Comparison of ENCODE assay signal across 9 mouse cellular contexts in genomic region chr5:65900862-65901265, GRCm38 (mm10). TPM values are rescaled to one million over a fixed set of nuclear protein-coding genes. Genes with fewer than 3 reads are reported as not detected.
DNase-seq lines count a peak whose midpoint lies in the region; ATAC-seq lines count a peak whose summit lies in the region.
"Had no signal": no experiment of that assay in that cellular context is flagged by ENCODE, and none has a peak within 500 bp of the region (broad histone marks: within the 10 kb centered on the region; RNA-seq: fewer than 3 reads in every experiment).

No protein-coding gene starts in this region.

- peak; percentile 90 for ATAC-seq in forebrain, embryonic 13.5 days
- no peak for ATAC-seq in forebrain, embryonic 12.5 days (ENCODE audit: low FRiP score)
- ATAC-seq in erythroid progenitor cell, adult 5-6 weeks (replicated peaks; ENCODE audit: low FRiP score, poor library complexity, severe bottlenecking): peak; percentile 39; the same call in 1 of the 2 replicates
- no peak for ATAC-seq in midbrain, embryonic 15.5 days (replicated peaks)

- no peak overlapping the region for H3K4me2 ChIP-seq in forebrain, embryonic 13.5 days
- no peak overlapping the region for H3K4me2 ChIP-seq in forebrain, embryonic 12.5 days
- no peak overlapping the region for H3K4me2 ChIP-seq in midbrain, embryonic 15.5 days

- H3K4me1 ChIP-seq in forebrain, embryonic 13.5 days: peaks cover 5% of the 10 kb centered on the region; the same call in 1 of the 2 replicates
- peaks cover 6% of the 10 kb centered on the region; the same call in 1 of the 2 replicates for H3K4me1 ChIP-seq in forebrain, embryonic 12.5 days
- H3K4me1 ChIP-seq in midbrain, embryonic 15.5 days: no peaks in the 10 kb centered on the region

- peak; percentile 63 to 68 for DNase-seq in B cell, adult 2 months
- peak; percentile 58 for DNase-seq in liver
- DNase-seq in spleen, postnatal 4 days (ENCODE audit: low spot score in 2 of 2): peak; percentile 56 to 69
- no peak for DNase-seq in left cerebral cortex, adult 11 months (ENCODE audit: low spot score)

- WGBS in forebrain, embryonic 13.5 days: 45% methylated on average over 7 of the region's 7 CpGs
- 73% methylated on average over 7 of the region's 7 CpGs for WGBS in forebrain, embryonic 12.5 days
- WGBS in midbrain, embryonic 15.5 days: 71% methylated on average over 7 of the region's 7 CpGs

- peaks cover 19% of the 10 kb centered on the region; the same call in 1 of the 2 replicates for H3K9me3 ChIP-seq in forebrain, embryonic 13.5 days (replicated peaks)
- H3K9me3 ChIP-seq in forebrain, embryonic 12.5 days: peaks cover 22% of the 10 kb centered on the region
- H3K9me3 ChIP-seq in midbrain, embryonic 15.5 days: no peaks in the 10 kb centered on the region

- no peaks in the 10 kb centered on the region for H3K36me3 ChIP-seq in forebrain, embryonic 13.5 days (ENCODE audit: poor library complexity, severe bottlenecking)
- no peaks in the 10 kb centered on the region for H3K36me3 ChIP-seq in forebrain, embryonic 12.5 days (replicated peaks)
- no peaks in the 10 kb centered on the region for H3K36me3 ChIP-seq in midbrain, embryonic 15.5 days (replicated peaks)

- no peak overlapping the region for H3K4me3 ChIP-seq in forebrain, embryonic 13.5 days
- H3K4me3 ChIP-seq in forebrain, embryonic 12.5 days (replicated peaks): no peak overlapping the region
- H3K4me3 ChIP-seq in midbrain, embryonic 15.5 days: no peak overlapping the region

- H3K9ac ChIP-seq in forebrain, embryonic 13.5 days: no peak overlapping the region
- no peak overlapping the region for H3K9ac ChIP-seq in forebrain, embryonic 12.5 days
- no peak overlapping the region for H3K9ac ChIP-seq in midbrain, embryonic 15.5 days

- H3K27ac ChIP-seq in forebrain, embryonic 13.5 days: peak overlapping the region; percentile 59
- H3K27ac ChIP-seq in forebrain, embryonic 12.5 days: no peak overlapping the region
- H3K27ac ChIP-seq in midbrain, embryonic 15.5 days: no peak overlapping the region

- no peaks in the 10 kb centered on the region for H3K27me3 ChIP-seq in forebrain, embryonic 13.5 days
- no peaks in the 10 kb centered on the region for H3K27me3 ChIP-seq in forebrain, embryonic 12.5 days
- no peaks in the 10 kb centered on the region for H3K27me3 ChIP-seq in midbrain, embryonic 15.5 days (replicated peaks)

RNA-seq across cellular contexts. Expression of gene Chrna9, which starts 33.9 kb away (rescaled TPM):
- not detected in 2 replicates for polyA plus RNA-seq in forebrain, embryonic 13.5 days (2015; fragmentation: Nextera tagmentation; extraction: Ambion mirVana)
- polyA plus RNA-seq in forebrain, embryonic 12.5 days (2016; fragmentation: Nextera tagmentation; extraction: Ambion mirVana): not detected in 2 replicates
- not detected in 2 replicates for total RNA-seq in erythroid progenitor cell, adult 5-6 weeks (2015; ENCODE audit: low replicate concordance)
- total RNA-seq in erythroid progenitor cell, adult 5-6 weeks (2017; ENCODE audit: low replicate concordance): not detected in 2 replicates
- polyA plus RNA-seq in midbrain, embryonic 15.5 days (2015; fragmentation: Nextera tagmentation; extraction: Ambion mirVana): not detected in 2 replicates
- polyA plus RNA-seq: gonadal fat pad, adult 2 months had no signal

RNA-seq across cellular contexts. Expression of gene Rhoh, which starts 39.9 kb away (rescaled TPM):
- polyA plus RNA-seq in forebrain, embryonic 13.5 days (2015; fragmentation: Nextera tagmentation; extraction: Ambion mirVana): 0.29 and 0.32 TPM in 2 replicates
- 0.15 and 0.59 TPM in 2 replicates for polyA plus RNA-seq in forebrain, embryonic 12.5 days (2016; fragmentation: Nextera tagmentation; extraction: Ambion mirVana)
- total RNA-seq in erythroid progenitor cell, adult 5-6 weeks (2015; ENCODE audit: low replicate concordance): 4.3 and 12.2 TPM in 2 replicates
- total RNA-seq in erythroid progenitor cell, adult 5-6 weeks (2017; ENCODE audit: low replicate concordance): 6.4 and 22.1 TPM in 2 replicates
- 0.41 and 0.52 TPM in 2 replicates for polyA plus RNA-seq in midbrain, embryonic 15.5 days (2015; fragmentation: Nextera tagmentation; extraction: Ambion mirVana)

Comparison
In these comparisons a context has a peak if more than half of its experiments do, and no peak if none do; other contexts are left out.
1. ATAC-seq: peak in forebrain, embryonic 13.5 days (single experiment) and erythroid progenitor cell, adult 5-6 weeks (single experiment); none in forebrain, embryonic 12.5 days (single experiment) and midbrain, embryonic 15.5 days (single experiment).